Mouse (Mus musculus): ENCODE data around the gene Ttll12. TPM values are rescaled to one million over a fixed set of nuclear protein-coding genes. Genes with fewer than 3 reads are reported as not detected.

Ttll12 gene
- polyA plus RNA-seq, 1 experiment from 2014 or later = 14.1 TPM

DNA sequence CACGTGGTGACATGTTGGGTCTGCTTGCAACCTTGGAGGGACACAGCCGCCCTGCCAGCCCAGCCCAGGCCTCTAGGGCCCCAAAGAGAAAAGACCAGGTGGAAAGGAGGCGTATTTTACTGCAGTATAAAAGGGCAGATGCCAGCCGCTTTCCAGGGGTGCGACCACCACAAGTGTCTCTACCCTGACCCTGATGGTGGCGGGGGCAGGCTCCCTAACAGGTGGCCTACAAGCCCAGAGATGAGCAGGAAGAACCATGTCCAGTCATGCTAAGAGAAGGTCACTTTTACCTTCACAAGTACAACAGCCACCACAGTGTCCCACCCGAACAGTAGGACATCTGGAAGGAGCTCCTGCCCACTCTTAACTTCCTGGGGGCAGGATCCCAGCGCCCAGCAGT lies 19.4 kb downstream of the Ttll12 start:
- Histone ChIP-seq H3K36me3 (ENCODE audit: control insufficient read depth, insufficient read depth) (peaks cover 62% of the 10 kb centered on the region), H3K27ac (ENCODE audit: low read depth, low read length) (no peak overlapping the region), H3K4me1 (replicated peaks; ENCODE audit: control insufficient read depth, insufficient read depth, low read length) (no peaks in the 10 kb centered on the region), H3K9me3 (ENCODE audit: control insufficient read depth) (no peaks in the 10 kb centered on the region), H3K9ac (ENCODE audit: low read depth, low read length) (no peak overlapping the region), H3K4me2 (replicated peaks; ENCODE audit: low read depth) (no peak overlapping the region), H3K27me3 (replicated peaks; ENCODE audit: control insufficient read depth, insufficient read depth, low read length) (no peaks in the 10 kb centered on the region), H3K4me3 (ENCODE audit: low read depth, low read length) (no peak overlapping the region)
- ATAC-seq = no peak
- TF ChIP-seq CTCF (IDR thresholded peaks at IDR 0.05; ENCODE audit: low read depth) = no peak
- WGBS = 91% methylated on average over 8 of the region's 8 CpGs

DNA sequence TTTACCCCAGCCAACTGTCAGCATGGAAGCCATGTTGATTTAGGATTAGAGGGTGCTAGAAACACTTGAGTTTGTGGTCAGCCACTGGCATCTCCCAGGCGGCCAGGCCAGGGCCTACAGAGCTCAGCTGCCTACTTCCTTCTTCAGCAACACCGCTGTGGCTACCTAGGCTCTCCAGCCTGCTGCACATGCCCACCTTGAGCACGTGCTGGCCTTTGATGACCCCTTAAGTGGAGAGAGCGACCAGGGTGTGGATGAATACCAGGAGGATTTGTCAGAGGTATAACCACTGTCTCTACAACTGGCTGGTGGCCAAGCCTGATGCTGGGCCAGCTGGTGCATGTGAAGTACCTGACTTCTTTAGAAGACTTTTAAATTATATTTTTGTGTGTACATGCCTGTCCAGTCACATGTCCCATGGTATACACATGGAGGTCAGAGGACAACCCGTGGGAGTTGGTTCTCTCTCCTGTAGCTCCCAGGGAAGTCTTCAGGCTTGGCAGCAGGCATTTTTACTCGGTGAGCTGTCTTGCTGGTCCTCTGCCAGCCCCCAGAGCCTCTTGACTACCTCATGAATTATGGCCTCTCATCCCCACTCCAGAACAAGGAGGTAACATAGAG lies 20.1 kb downstream of the Ttll12 start:
- H3K9ac ChIP-seq (ENCODE audit: low read depth, low read length) = no peak overlapping the region
- 81% methylated on average over 6 of the region's 6 CpGs for WGBS

DNA sequence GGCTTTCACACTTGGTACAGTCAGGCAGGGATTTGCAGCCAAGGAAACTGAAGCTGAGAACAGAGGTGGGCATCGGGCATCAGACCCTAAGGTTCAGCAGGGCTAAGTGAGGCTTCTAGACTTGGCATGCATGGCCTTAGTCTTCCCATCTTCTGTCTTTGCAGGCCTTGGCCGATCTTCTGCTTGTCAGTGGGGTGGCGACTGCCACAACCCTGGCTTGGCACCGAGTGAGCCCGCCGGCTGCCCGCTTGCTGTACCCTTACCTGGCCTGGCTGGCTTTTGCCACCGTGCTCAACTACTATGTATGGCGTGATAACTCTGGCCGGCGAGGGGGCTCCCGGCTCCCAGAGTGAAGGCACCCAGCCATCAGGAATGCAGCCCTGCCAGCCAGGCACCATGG lies 21.4 kb downstream of the Ttll12 start:
- Histone ChIP-seq H3K4me1 (replicated peaks; ENCODE audit: control insufficient read depth, insufficient read depth, low read length) (no peaks in the 10 kb centered on the region), H3K27me3 (replicated peaks; ENCODE audit: control insufficient read depth, insufficient read depth, low read length) (no peaks in the 10 kb centered on the region), H3K9ac (ENCODE audit: low read depth, low read length) (no peak overlapping the region), H3K4me2 (replicated peaks; ENCODE audit: low read depth) (no peak overlapping the region), H3K4me3 (ENCODE audit: low read depth, low read length) (no peak overlapping the region), H3K36me3 (ENCODE audit: control insufficient read depth, insufficient read depth) (peaks cover 46% of the 10 kb centered on the region), H3K27ac (ENCODE audit: low read depth, low read length) (no peak overlapping the region), H3K9me3 (ENCODE audit: control insufficient read depth) (no peaks in the 10 kb centered on the region)
- 96% methylated on average over 12 of the region's 12 CpGs for WGBS
- no peak for TF ChIP-seq CTCF (IDR thresholded peaks at IDR 0.05; ENCODE audit: low read depth)
- no peak for ATAC-seq

More for the DNA sequence above, 20.1 kb downstream of the Ttll12 start:
- Histone ChIP-seq H3K4me2 (replicated peaks; ENCODE audit: low read depth) (no peak overlapping the region), H3K4me1 (replicated peaks; ENCODE audit: control insufficient read depth, insufficient read depth, low read length) (no peaks in the 10 kb centered on the region), H3K4me3 (ENCODE audit: low read depth, low read length) (no peak overlapping the region), H3K36me3 (ENCODE audit: control insufficient read depth, insufficient read depth) (peaks cover 55% of the 10 kb centered on the region), H3K9me3 (ENCODE audit: control insufficient read depth) (no peaks in the 10 kb centered on the region), H3K27ac (ENCODE audit: low read depth, low read length) (no peak overlapping the region), H3K27me3 (replicated peaks; ENCODE audit: control insufficient read depth, insufficient read depth, low read length) (no peaks in the 10 kb centered on the region)
- TF ChIP-seq CTCF (IDR thresholded peaks at IDR 0.05; ENCODE audit: low read depth) = no peak
- ATAC-seq = no peak

- no peak for TF ChIP-seq CTCF (IDR thresholded peaks at IDR 0.05; ENCODE audit: low read depth)
- H3K9me3 ChIP-seq (ENCODE audit: control insufficient read depth) = no peaks in the 10 kb centered on the region
- no peaks in the 10 kb centered on the region for H3K4me1 ChIP-seq (replicated peaks; ENCODE audit: control insufficient read depth, insufficient read depth, low read length)
- H3K4me2 ChIP-seq (replicated peaks; ENCODE audit: low read depth) = no peak overlapping the region
- ATAC-seq = no peak
- no peaks in the 10 kb centered on the region for H3K27me3 ChIP-seq (replicated peaks; ENCODE audit: control insufficient read depth, insufficient read depth, low read length)
- H3K36me3 ChIP-seq (ENCODE audit: control insufficient read depth, insufficient read depth) = peaks cover 34% of the 10 kb centered on the region
- H3K9ac ChIP-seq (ENCODE audit: low read depth, low read length) = no peak overlapping the region
- no peak overlapping the region for H3K4me3 ChIP-seq (ENCODE audit: low read depth, low read length)
- WGBS = 83% methylated on average over 4 of the region's 4 CpGs
- H3K27ac ChIP-seq (ENCODE audit: low read depth, low read length) = no peak overlapping the region
These were observed 22.8 kb downstream of the Ttll12 start for GRCm38 (mm10) chr15:83572132-83572531.

DNA sequence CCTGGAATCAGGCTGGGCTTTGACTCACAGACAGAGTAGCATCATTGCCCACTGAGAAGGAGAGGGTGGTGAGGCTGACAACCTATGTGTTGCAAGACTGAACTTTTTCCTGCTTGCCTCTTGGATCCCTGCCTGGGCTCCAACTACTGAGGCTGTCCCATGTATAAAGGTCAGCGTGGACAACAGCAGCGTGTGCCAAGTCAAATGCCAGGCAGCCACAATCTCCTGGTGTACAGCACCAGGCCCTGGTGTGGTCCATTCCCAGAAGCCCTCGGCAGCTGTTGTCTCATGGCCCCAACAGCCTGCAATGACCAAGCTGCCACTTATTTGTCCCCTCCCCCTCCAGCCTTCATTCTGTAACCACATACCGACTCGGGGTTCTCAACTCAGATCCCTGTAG lies 23.3 kb downstream of the Ttll12 start:
- WGBS = 90% methylated on average over 5 of the region's 5 CpGs
- H3K4me3 ChIP-seq (ENCODE audit: low read depth, low read length) = no peak overlapping the region
- H3K27me3 ChIP-seq (replicated peaks; ENCODE audit: control insufficient read depth, insufficient read depth, low read length) = no peaks in the 10 kb centered on the region
- H3K9me3 ChIP-seq (ENCODE audit: control insufficient read depth) = no peaks in the 10 kb centered on the region
- peaks cover 29% of the 10 kb centered on the region for H3K36me3 ChIP-seq (ENCODE audit: control insufficient read depth, insufficient read depth)
- no peak overlapping the region for H3K9ac ChIP-seq (ENCODE audit: low read depth, low read length)
- H3K4me1 ChIP-seq (replicated peaks; ENCODE audit: control insufficient read depth, insufficient read depth, low read length) = no peaks in the 10 kb centered on the region
- H3K27ac ChIP-seq (ENCODE audit: low read depth, low read length) = no peak overlapping the region
- no peak for ATAC-seq
- H3K4me2 ChIP-seq (replicated peaks; ENCODE audit: low read depth) = no peak overlapping the region
- no peak for TF ChIP-seq CTCF (IDR thresholded peaks at IDR 0.05; ENCODE audit: low read depth)

DNA sequence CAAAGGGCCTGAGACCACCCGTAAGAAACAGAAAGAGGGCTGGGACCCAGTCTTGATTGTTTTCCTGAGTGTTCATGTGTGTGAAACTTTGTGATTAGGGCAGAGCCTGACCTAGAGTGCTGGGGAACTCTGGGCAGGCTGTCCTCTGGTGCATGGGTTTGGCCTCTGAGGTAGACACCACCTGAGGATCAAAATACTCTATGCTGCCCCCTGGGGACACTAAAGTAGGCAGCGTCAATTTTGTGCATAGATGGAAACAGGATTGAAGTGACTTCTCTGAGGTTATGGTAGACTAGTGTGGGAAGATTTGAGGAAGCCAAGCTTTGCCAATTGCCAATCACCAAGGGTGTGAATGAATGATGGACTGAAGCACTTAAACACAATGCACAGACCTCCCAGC lies 24.3 kb downstream of the Ttll12 start:
- Histone ChIP-seq H3K4me2 (replicated peaks; ENCODE audit: low read depth) (no peak overlapping the region), H3K9me3 (ENCODE audit: control insufficient read depth) (no peaks in the 10 kb centered on the region), H3K36me3 (ENCODE audit: control insufficient read depth, insufficient read depth) (peaks cover 19% of the 10 kb centered on the region; the same call in 1 of the 2 replicates), H3K9ac (ENCODE audit: low read depth, low read length) (no peak overlapping the region), H3K4me3 (ENCODE audit: low read depth, low read length) (no peak overlapping the region), H3K27ac (ENCODE audit: low read depth, low read length) (no peak overlapping the region), H3K4me1 (replicated peaks; ENCODE audit: control insufficient read depth, insufficient read depth, low read length) (no peaks in the 10 kb centered on the region), H3K27me3 (replicated peaks; ENCODE audit: control insufficient read depth, insufficient read depth, low read length) (no peaks in the 10 kb centered on the region)
- WGBS = 68% methylated on average over 2 of the region's 2 CpGs
- TF ChIP-seq CTCF (IDR thresholded peaks at IDR 0.05; ENCODE audit: low read depth) = peak; percentile 53
- no peak for ATAC-seq

Data from intestine, postnatal 0 days (tissue).